Mouse (Mus musculus): ENCODE measurements around the gene Galr3. TPM values are rescaled to one million over a fixed set of nuclear protein-coding genes. Genes with fewer than 3 reads are reported as not detected.
"Not testable (repeated sequence)": the region's sequence is repeated elsewhere in the genome, so short reads cannot be mapped to it uniquely, and the experiment has no call there.

Gene Galr3
- total RNA-seq, 2 experiments from 2014 or later: 0.30 to 0.36 TPM

GRCm38 (mm10) chr15:79026511-79027290 lies 15.0 kb upstream of the Galr3 start:
- DNase-seq: no peak

- DNase-seq: peak; percentile 44 to 68
Measured at GRCm38 (mm10) chr15:79027291-79028205, 14.1 kb upstream of the Galr3 start.

- DNase-seq: peak; percentile 97 to 98
Measured at GRCm38 (mm10) chr15:79028237-79028738, 13.4 kb upstream of the Galr3 start, which contains the start of gene H1f0. Gene H1f0, plus strand, starts transcription at chr15:79028450.

DNA sequence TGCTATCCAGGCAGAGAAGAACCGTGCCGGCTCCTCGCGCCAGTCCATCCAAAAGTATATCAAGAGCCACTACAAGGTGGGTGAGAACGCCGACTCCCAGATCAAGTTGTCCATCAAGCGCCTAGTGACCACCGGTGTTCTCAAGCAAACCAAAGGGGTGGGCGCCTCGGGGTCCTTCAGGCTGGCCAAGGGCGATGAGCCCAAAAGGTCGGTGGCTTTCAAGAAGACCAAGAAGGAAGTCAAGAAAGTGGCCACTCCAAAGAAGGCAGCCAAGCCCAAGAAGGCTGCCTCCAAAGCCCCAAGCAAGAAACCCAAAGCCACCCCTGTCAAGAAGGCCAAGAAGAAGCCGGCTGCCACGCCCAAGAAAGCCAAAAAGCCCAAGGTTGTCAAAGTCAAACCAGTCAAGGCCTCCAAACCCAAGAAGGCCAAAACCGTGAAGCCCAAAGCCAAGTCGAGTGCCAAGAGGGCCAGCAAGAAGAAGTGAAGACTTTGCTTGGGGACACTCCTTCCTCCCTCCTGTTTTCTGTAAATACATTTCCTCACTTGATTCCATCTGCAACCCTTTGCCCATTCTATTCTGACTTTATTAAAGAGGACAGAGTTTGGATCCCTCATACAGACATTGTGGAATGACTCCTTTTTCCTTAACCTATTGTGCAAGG lies 12.7 kb upstream of the Galr3 start:
- no peak for DNase-seq

DNA sequence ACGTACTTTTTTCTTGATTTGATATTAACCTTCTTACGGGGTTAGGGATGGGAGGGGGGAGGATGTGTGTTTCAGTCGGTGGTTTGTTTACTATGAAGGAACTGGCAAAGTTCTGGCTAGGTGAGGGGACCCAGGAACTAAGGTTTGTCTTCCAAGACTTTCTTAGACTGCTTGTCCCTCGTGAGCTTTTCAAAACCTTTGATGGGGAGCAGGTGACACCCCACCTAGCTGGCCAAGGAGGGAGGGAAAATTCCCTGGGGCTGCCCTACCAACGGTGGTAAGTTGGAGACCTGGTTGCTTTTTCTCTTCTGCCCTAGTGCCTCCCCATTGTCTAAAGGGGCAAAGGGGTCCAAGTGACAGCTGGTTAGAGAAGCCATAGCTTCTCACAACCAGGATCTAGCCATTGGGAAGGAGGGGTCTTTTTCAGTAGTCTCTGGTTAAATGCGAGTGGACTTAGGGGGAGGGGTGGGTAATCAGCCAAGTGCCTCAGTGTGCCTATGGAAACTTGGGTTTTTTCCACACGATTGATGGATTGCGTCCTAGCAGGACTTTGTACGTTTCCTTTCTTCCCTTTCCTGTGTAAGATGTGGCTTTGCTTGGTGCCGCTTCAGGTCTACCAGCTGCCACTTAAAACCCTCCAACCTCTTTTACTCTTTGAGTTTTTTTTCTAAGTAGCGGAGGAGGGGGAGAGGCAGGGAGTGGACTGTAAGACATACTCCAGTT lies 12.0 kb upstream of the Galr3 start:
- no peak for DNase-seq

GRCm38 (mm10) chr15:79030551-79031435 lies 10.9 kb upstream of the Galr3 start:
- DNase-seq: peak; percentile 94 to 95

DNA sequence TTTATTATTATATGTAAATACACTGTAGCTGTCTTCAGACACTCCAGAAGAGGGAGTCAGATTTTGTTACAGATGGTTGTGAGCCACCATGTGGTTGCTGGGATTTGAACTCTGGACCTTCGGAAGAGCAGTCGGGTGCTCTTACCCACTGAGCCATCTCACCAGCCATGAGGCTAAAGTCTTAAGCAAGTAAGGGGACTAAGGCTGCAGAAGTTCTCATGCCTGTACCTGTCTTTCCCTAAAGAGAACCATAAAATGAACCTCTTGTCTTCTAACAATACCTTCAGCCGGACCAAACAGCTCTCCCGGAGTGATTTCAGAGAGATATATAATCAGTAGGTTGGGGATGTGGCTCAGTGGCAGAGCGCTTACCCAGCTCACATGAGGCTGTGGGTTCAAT lies 9.8 kb upstream of the Galr3 start:
- DNase-seq: not testable (repeated sequence)

GRCm38 (mm10) chr15:79037913-79038328 lies 3.8 kb upstream of the Galr3 start:
- peak; percentile 85 to 92 for DNase-seq

- DNase-seq: no peak
Measured at GRCm38 (mm10) chr15:79038331-79038730, 3.4 kb upstream of the Galr3 start.

- peak; percentile 90 to 93 for DNase-seq
Measured at GRCm38 (mm10) chr15:79038853-79039252, 2.8 kb upstream of the Galr3 start.

DNA sequence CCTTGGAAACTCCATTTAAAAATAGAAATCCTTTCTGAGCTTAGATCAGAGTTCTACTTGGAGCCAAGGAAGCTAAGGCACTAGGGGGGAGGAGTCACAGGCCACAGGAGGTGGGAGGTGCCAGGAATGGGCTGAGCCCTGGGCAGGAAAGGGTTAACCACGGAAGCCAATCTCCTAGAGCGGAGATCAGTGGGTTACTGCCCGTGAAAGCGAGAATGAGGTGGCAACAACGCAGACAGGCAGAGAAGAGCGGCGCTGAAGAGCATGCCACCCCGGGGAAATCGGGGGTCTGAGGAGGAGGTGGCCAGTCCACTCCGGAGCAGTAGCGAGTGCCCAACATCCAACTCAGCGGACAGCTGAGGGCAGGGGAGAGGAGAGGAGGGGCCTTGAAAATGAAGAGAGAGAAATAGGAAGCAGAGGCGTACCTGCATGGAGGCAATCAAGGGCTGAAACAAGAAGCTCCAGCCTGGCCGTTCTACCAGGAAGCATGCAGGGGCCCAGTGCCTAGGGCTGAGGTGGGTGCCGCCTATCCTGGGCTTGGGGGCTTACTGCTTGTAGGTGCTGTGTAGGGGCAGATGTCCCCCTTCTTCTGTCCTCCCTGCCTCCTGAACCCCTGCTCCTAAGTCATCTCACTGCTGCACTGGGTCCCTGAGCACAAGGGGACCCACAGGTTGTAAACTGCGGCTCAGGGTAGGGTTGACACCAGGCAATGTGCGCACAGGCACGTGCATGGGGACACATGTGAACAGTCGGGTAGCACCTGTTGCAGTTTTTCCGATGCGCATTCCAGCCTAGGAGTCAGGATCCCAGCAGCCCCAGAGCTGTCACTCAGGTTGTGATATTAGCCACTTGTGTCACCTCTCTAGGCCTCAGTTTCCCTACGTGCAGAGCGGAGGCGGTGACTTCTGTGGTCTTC lies 926 bp upstream of the Galr3 start:
- no peak for DNase-seq

GRCm38 (mm10) chr15:79042721-79043491 lies 1.2 kb downstream of the Galr3 start:
- DNase-seq: peak in 1 of 2 experiments; percentile 32

GRCm38 (mm10) chr15:79044837-79045236 lies 3.2 kb downstream of the Galr3 start:
- DNase-seq: no peak

DNA sequence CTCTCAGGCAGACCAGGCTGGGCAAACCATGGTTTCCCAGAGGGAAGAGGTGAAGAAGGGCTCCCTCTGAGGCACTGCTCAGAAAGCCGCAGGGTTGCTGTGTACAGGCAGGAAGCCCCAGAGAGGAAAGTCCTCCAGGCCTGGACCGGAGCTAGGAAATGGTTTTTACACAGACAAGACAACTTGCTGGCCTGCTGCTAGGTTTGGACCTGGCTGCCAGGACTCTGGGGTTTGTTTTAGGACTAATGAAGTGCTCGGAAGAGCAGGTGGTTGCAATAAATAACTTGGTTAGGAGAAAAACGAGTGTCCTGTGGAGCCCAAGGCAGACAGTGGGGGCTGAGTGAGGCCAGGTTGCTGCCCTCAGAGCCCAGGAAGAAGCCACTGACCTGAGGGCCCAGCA lies 6.5 kb downstream of the Galr3 start:
- no peak for DNase-seq

DNA sequence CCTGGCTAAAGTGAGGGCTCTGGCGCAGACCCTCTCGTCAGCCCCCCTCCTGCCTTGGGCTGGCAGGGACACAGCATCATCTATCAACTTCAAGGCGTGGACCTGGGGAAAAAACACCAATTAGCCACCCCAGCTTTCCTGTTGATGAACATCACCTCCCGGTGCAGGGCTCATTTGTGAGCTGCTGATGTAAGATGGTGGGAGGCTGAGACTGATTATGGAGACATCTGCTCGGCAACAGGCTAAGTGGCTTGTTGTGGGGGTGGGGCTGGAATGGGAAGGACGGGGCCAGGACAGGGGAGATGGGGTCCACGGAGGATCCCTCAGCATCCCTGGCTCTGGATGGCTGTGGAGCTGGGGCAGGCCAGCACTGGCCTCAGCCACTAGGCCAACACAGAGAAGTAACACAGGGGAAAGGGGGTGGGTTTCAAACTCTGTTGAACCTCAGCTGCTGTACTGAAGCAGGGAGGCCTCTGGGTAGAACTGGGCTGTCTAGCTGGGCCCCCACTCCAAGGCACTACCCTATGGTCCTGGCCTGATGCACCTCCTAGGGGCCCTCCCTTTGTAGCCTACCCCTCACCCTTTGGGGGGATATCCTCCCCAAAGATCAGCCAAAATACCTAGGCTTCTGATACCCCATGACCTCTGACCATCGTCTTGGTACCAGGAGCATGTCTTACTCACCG lies 8.6 kb downstream of the Galr3 start:
- no peak for DNase-seq

DNA sequence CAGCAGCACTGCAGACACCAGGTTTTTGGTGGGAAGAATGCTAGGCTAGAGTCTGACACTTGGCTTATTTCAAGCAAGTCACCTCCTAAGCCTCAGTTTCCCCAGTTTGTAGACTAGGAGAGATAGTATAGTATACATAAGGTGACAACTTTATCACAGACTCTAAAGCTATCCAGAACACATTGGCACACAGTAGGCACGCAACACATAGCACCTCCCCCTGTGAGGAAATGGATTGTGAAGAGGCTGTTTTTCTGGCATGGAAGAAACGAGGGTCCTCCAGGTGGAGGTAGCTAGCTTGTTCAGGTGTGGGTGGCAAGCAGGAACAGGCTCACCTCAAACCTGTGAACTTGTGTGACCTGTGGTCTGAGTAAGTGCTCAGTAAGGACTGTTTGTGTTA lies 9.3 kb downstream of the Galr3 start:
- DNase-seq: no peak

DNA sequence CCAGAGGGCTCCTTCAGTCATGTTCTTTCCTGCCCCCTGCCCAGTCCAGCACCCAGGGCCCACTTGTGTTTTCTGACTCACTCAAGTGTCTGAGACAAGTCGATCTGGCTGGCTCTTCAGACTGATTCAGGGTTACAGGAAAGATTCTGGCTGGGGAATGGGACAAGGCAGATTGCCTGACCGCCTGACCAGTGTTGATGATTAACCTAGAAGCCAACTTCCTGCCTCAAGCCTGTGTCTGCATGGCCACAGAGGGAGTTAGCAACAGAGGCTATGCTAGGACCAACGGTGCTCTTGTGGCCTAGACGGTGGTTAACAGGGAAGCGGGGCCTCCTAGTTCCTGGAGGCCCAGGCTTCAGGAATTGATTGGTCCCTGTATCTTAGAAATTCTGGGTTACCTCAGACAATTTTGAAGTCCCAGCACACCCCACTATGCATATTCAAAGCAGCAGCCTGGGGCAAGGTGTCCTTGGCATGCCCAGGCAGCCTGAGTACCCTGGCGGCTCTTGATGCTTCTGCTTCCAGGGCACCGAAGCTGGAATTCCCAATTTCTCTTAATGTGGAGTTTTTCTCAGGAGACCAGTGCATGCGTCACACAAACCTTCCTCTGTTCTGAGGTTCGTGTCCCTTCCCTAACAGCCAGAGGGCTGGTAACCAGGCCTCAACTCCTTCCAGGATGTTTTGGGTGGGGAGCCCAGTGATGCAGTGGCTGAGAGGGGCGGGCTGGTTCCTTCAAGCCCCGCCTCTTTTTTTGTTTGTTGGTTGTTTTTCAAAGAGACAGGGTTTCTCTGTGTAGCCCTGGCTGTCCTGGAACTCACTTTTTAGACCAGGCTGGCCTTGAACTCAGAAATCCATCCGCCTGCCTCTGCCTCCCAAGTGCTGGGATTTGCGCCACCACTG lies 10.0 kb downstream of the Galr3 start:
- no peak for DNase-seq
